Mouse (Mus musculus) spleen, adult 18-20 months (tissue): Measurements from ENCODE around the gene Mlx.
"Not testable (repeated sequence)": the region's sequence is repeated elsewhere in the genome, so short reads cannot be mapped to it uniquely, and the experiment has no call there.

Source experiments
- DNase-seq, 2 experiments: peaks; one replicate each; pipeline ENCODE4 v3.0.0; 2022; ENCODE audit warnings: mixed read lengths in 2 of 2

The Mlx gene

GRCm38 (mm10) chr11:101109351-101109750 is 22.3 kb downstream of the Mlx start:
- DNase-seq: no peak

- DNase-seq: no peak
Observed at GRCm38 (mm10) chr11:101110708-101111107, 23.6 kb downstream of the Mlx start.

GRCm38 (mm10) chr11:101111178-101111577 is 24.1 kb downstream of the Mlx start:
- no peak for DNase-seq

GRCm38 (mm10) chr11:101112186-101112585 is 25.1 kb downstream of the Mlx start:
- DNase-seq: no peak

- peak in 1 of 2 experiments; percentile 18 for DNase-seq
Observed at GRCm38 (mm10) chr11:101115564-101115963, 28.5 kb downstream of the Mlx start.

- no peak for DNase-seq
Observed at GRCm38 (mm10) chr11:101118105-101118504, 31.0 kb downstream of the Mlx start.

GRCm38 (mm10) chr11:101119131-101119760 is 32.2 kb downstream of the Mlx start:
- no peak for DNase-seq

GRCm38 (mm10) chr11:101119761-101120544 is 32.9 kb downstream of the Mlx start, which contains the start of the genes Retreg3 and Tubg1:
Gene Retreg3, minus strand, starts transcription at chr11:101119893.
Gene Tubg1, plus strand, starts transcription at chr11:101119938.
- peak; percentile 99 for DNase-seq

- peak in 1 of 2 experiments; percentile 19 for DNase-seq
Observed at GRCm38 (mm10) chr11:101120545-101121188, 33.6 kb downstream of the Mlx start.

GRCm38 (mm10) chr11:101124494-101124893 is 37.4 kb downstream of the Mlx start:
- not testable (repeated sequence) for DNase-seq

- not testable (repeated sequence) for DNase-seq
Observed at GRCm38 (mm10) chr11:101125008-101125407, 37.9 kb downstream of the Mlx start.

- DNase-seq: no peak
Observed at GRCm38 (mm10) chr11:101127075-101127474, 40.0 kb downstream of the Mlx start.

- DNase-seq: no peak
Observed at GRCm38 (mm10) chr11:101128996-101129577, 42.0 kb downstream of the Mlx start.

GRCm38 (mm10) chr11:101130056-101130756 is 43.1 kb downstream of the Mlx start:
- no peak for DNase-seq

GRCm38 (mm10) chr11:101131187-101131586 is 44.1 kb downstream of the Mlx start:
- no peak for DNase-seq

- DNase-seq: no peak
Observed at GRCm38 (mm10) chr11:101131701-101132100, 44.6 kb downstream of the Mlx start.

- no peak for DNase-seq
Observed at GRCm38 (mm10) chr11:101133037-101133436, 46.0 kb downstream of the Mlx start.

- no peak for DNase-seq
Observed at GRCm38 (mm10) chr11:101134217-101134865, 47.3 kb downstream of the Mlx start.

- no peak for DNase-seq
Observed at GRCm38 (mm10) chr11:101137000-101137399, 49.9 kb downstream of the Mlx start.

GRCm38 (mm10) chr11:101138536-101139181 is 51.6 kb downstream of the Mlx start:
- no peak for DNase-seq

- DNase-seq: no peak
Observed at GRCm38 (mm10) chr11:101140164-101140819, 53.2 kb downstream of the Mlx start.
